Mouse (Mus musculus) midbrain, embryonic 11.5 days (tissue): ENCODE data around the gene Gba2. TPM values are rescaled to one million over a fixed set of nuclear protein-coding genes. Genes with fewer than 3 reads are reported as not detected.
"Not testable (repeated sequence)": the region's sequence is repeated elsewhere in the genome, so short reads cannot be mapped to it uniquely, and the experiment has no call there.

Experiments
- ATAC-seq: fragments of 200-750 bp; cut with Nextera tagmentation; 2 replicates; pipeline ENCODE4 v1.8.0; 2017; ENCODE audit warnings: moderate TSS enrichment, moderate library complexity; ENCODE audit not compliant: low FRiP score
- DNase-seq: peaks from one replicate; pipeline ENCODE4 v3.0.0; 2015; ENCODE audit warnings: low spot score; ENCODE audit errors: missing footprints
- H3K27ac ChIP-seq: fragments of 300-500 bp; sonication (generic); 2 replicates; pipeline ENCODE4 v1.5.1; 2014; ENCODE audit warnings: low read depth, low read length
- H3K27me3 ChIP-seq: fragments of 300-500 bp; sonication (generic); 2 replicates; pipeline ENCODE4 v1.6.1; 2014; ENCODE audit warnings: mild to moderate bottlenecking, low read length, moderate library complexity, mixed read lengths; ENCODE audit not compliant: control insufficient read depth, insufficient read depth
- H3K36me3 ChIP-seq: fragments of 300-500 bp; sonication (generic); 2 replicates; pipeline ENCODE4 v1.6.1; 2014; ENCODE audit warnings: mild to moderate bottlenecking, low read length, moderate library complexity, mixed read lengths; ENCODE audit not compliant: control insufficient read depth, insufficient read depth
- H3K4me1 ChIP-seq: fragments of 300-500 bp; sonication (generic); 2 replicates; pipeline ENCODE4 v1.6.1; 2014; ENCODE audit warnings: low read length; ENCODE audit not compliant: control insufficient read depth, insufficient read depth
- H3K4me2 ChIP-seq: fragments of 300-500 bp; sonication (generic); 2 replicates; pipeline ENCODE4 v1.6.1; 2014; ENCODE audit warnings: mild to moderate bottlenecking, moderate library complexity
- H3K4me3 ChIP-seq: fragments of 300-500 bp; sonication (generic); 2 replicates; pipeline ENCODE4 v1.5.1; 2014; ENCODE audit warnings: low read depth, low read length
- H3K9ac ChIP-seq: fragments of 300-500 bp; sonication (generic); 2 replicates; pipeline ENCODE4 v1.6.1; 2014; ENCODE audit warnings: low read length
- H3K9me3 ChIP-seq: fragments of 300-500 bp; sonication (generic); 2 replicates; pipeline ENCODE4 v1.6.1; 2016; ENCODE audit warnings: low read length; ENCODE audit not compliant: control insufficient read depth
- WGBS: fragments of 180-500 bp; shearing (Covaris S2); extraction: QIAGEN DNeasy Blood & Tissue Kit; methylation state at CpG from one replicate; pipeline ENCODE4 v1.1.7; 2014; 5-methylcytosine and 5-hydroxymethylcytosine counted together
- polyA plus RNA-seq: library from polyadenylated mRNA; unstranded; fragments of >200 nt; fragmentation: Nextera tagmentation; extraction: Ambion mirVana; gene quantifications from 2 replicates; pipeline ENCODE4 v1.2.1, GENCODE M21; 2014

The Gba2 gene
- polyA plus RNA-seq, 1 experiment from 2014 or later = 26.1 TPM

GRCm38 (mm10) chr4:43560976-43561375, 17.7 kb downstream of the Gba2 start:
- Histone ChIP-seq H3K4me3 (peak overlapping the region; percentile 91), H3K4me1 (peaks cover 33% of the 10 kb centered on the region), H3K27ac (no peak overlapping the region), H3K4me2 (peak overlapping the region; percentile 70), H3K36me3 (peaks cover 4% of the 10 kb centered on the region; the same call in 1 of the 2 replicates), H3K9ac (peak overlapping the region; percentile 96), H3K9me3 (no peaks in the 10 kb centered on the region), H3K27me3 (no peaks in the 10 kb centered on the region)
- DNase-seq (no peak), ATAC-seq (no peak)
- WGBS = 50% methylated on average over 2 of the region's 2 CpGs

GRCm38 (mm10) chr4:43560243-43560611, 18.4 kb downstream of the Gba2 start:
- Histone ChIP-seq H3K27me3 (no peaks in the 10 kb centered on the region), H3K36me3 (peaks cover 4% of the 10 kb centered on the region; the same call in 1 of the 2 replicates), H3K9me3 (no peaks in the 10 kb centered on the region), H3K4me3 (no peak overlapping the region), H3K9ac (no peak overlapping the region), H3K4me2 (peak overlapping the region; percentile 11; the same call in 1 of the 2 replicates), H3K4me1 (peaks cover 33% of the 10 kb centered on the region), H3K27ac (no peak overlapping the region)
- ATAC-seq (no peak), DNase-seq (no peak)
- 54% methylated on average over 6 of the region's 6 CpGs for WGBS

- Histone ChIP-seq H3K4me2 (peak overlapping the region; percentile 11; the same call in 1 of the 2 replicates), H3K4me1 (peaks cover 33% of the 10 kb centered on the region), H3K27ac (no peak overlapping the region), H3K9me3 (no peaks in the 10 kb centered on the region), H3K9ac (no peak overlapping the region), H3K27me3 (no peaks in the 10 kb centered on the region), H3K36me3 (peaks cover 6% of the 10 kb centered on the region; the same call in 1 of the 2 replicates), H3K4me3 (no peak overlapping the region)
- no peak for DNase-seq
- WGBS = 83% methylated on average over 13 of the region's 13 CpGs
- no peak for ATAC-seq
Measured at GRCm38 (mm10) chr4:43559519-43560242, 19.0 kb downstream of the Gba2 start.

- Histone ChIP-seq H3K4me1 (peaks cover 33% of the 10 kb centered on the region), H3K9me3 (no peaks in the 10 kb centered on the region), H3K36me3 (peaks cover 8% of the 10 kb centered on the region; the same call in 1 of the 2 replicates), H3K9ac (no peak overlapping the region), H3K4me3 (no peak overlapping the region), H3K4me2 (peak overlapping the region; percentile 19; the same call in 1 of the 2 replicates), H3K27ac (no peak overlapping the region), H3K27me3 (no peaks in the 10 kb centered on the region)
- ATAC-seq (no peak), DNase-seq (peak; percentile 89)
- WGBS = 39% methylated on average over 13 of the region's 13 CpGs
Measured at GRCm38 (mm10) chr4:43558631-43559356, 19.9 kb downstream of the Gba2 start.

- no peak overlapping the region for H3K4me3 ChIP-seq
- peaks cover 14% of the 10 kb centered on the region; the same call in 1 of the 2 replicates for H3K36me3 ChIP-seq
- DNase-seq = no peak
- H3K4me2 ChIP-seq = 0 out of 2 replicates have a peak overlapping the region, but pooled peaks have one; percentile 19
- no peak overlapping the region for H3K27ac ChIP-seq
- WGBS = 63% methylated on average over 5 of the region's 5 CpGs
- peaks cover 27% of the 10 kb centered on the region for H3K4me1 ChIP-seq
- no peak for ATAC-seq
- H3K9me3 ChIP-seq = no peaks in the 10 kb centered on the region
- no peak overlapping the region for H3K9ac ChIP-seq
- no peaks in the 10 kb centered on the region for H3K27me3 ChIP-seq
Measured at GRCm38 (mm10) chr4:43558028-43558630, 20.5 kb downstream of the Gba2 start.

- no peak overlapping the region for H3K4me3 ChIP-seq
- no peak for DNase-seq
- no peak overlapping the region for H3K9ac ChIP-seq
- H3K4me2 ChIP-seq = no peak overlapping the region
- peaks cover 26% of the 10 kb centered on the region for H3K36me3 ChIP-seq
- H3K27me3 ChIP-seq = no peaks in the 10 kb centered on the region
- no peak overlapping the region for H3K27ac ChIP-seq
- H3K4me1 ChIP-seq = peaks cover 19% of the 10 kb centered on the region
- no peaks in the 10 kb centered on the region for H3K9me3 ChIP-seq
- WGBS = 95% methylated on average over 7 of the region's 7 CpGs
- no peak for ATAC-seq
Measured at GRCm38 (mm10) chr4:43555926-43556325, 22.7 kb downstream of the Gba2 start.

GRCm38 (mm10) chr4:43553891-43554290, 24.8 kb downstream of the Gba2 start:
- no peak for DNase-seq
- Histone ChIP-seq H3K36me3 (peaks cover 41% of the 10 kb centered on the region), H3K4me1 (peaks cover 8% of the 10 kb centered on the region), H3K4me3 (no peak overlapping the region), H3K4me2 (no peak overlapping the region), H3K27me3 (no peaks in the 10 kb centered on the region), H3K9me3 (no peaks in the 10 kb centered on the region), H3K27ac (no peak overlapping the region), H3K9ac (no peak overlapping the region)
- no peak for ATAC-seq

- H3K36me3 ChIP-seq = peaks cover 42% of the 10 kb centered on the region
- 92% methylated on average over 5 of the region's 5 CpGs for WGBS
- no peak overlapping the region for H3K4me3 ChIP-seq
- no peak for ATAC-seq
- H3K4me2 ChIP-seq = no peak overlapping the region
- no peaks in the 10 kb centered on the region for H3K27me3 ChIP-seq
- H3K27ac ChIP-seq = no peak overlapping the region
- H3K9me3 ChIP-seq = no peaks in the 10 kb centered on the region
- no peak overlapping the region for H3K9ac ChIP-seq
- H3K4me1 ChIP-seq = no peaks in the 10 kb centered on the region; the same call in 1 of the 2 replicates
- no peak for DNase-seq
Measured at GRCm38 (mm10) chr4:43552437-43552836, 26.2 kb downstream of the Gba2 start.

GRCm38 (mm10) chr4:43551854-43552253, 26.8 kb downstream of the Gba2 start:
- H3K9ac ChIP-seq, H3K4me2 ChIP-seq, H3K27ac ChIP-seq, H3K4me3 ChIP-seq, ATAC-seq, H3K4me1 ChIP-seq, H3K27me3 ChIP-seq, H3K9me3 ChIP-seq, DNase-seq: not testable (repeated sequence)
- H3K36me3 ChIP-seq = peaks cover 47% of the 10 kb centered on the region
- WGBS = 92% methylated on average over 6 of the region's 6 CpGs
